Comparison of ENCODE assay signal across 33 mouse cellular contexts in the genomic region with DNA sequence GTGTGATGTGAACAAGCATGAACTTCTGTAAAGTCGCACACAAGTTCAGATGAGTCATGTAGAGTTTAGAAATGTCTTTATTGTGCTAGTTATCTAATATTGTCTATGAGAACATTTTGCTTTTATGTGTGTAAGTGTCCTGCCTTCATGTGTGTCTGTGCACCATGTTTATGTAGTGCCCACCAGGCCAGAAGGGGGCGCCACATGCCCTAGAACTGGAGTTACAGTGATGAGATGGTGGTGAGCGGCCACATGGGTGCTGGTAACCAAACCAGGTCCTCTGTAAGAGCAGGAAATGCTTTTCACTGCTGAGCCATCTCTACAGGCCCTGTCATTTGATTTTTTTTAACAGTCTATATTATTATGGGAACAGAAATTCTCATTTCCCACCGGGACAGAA. TPM values are rescaled to one million over a fixed set of nuclear protein-coding genes. Genes with fewer than 3 reads are reported as not detected.
DNase-seq lines count a peak whose midpoint lies in the region; ATAC-seq and TF ChIP-seq lines count a peak whose summit lies in the region.
"Had no signal": no experiment of that assay in that cellular context is flagged by ENCODE, and none has a peak within 500 bp of the region (broad histone marks: within the 10 kb centered on the region; RNA-seq: fewer than 3 reads in every experiment).

No protein-coding gene starts in this region.

- ATAC-seq in lung, embryonic 14.5 days (ENCODE audit: insufficient read depth) = no peak
- no peak for ATAC-seq in lung, postnatal 0 days
- no peak for ATAC-seq in midbrain, embryonic 14.5 days (ENCODE audit: low FRiP score, low TSS enrichment)

- peak; percentile 27 for TF ChIP-seq CTCF in lung, embryonic 14.5 days (IDR thresholded peaks at IDR 0.05; ENCODE audit: low read depth)
- no peak for TF ChIP-seq CTCF in lung, postnatal 0 days (IDR thresholded peaks at IDR 0.05)

- H3K9me3 ChIP-seq in lung, embryonic 14.5 days (ENCODE audit: low read depth, low read length) = no peaks in the 10 kb centered on the region
- H3K9me3 ChIP-seq in lung, postnatal 0 days (ENCODE audit: low read length) = no peaks in the 10 kb centered on the region
- no peaks in the 10 kb centered on the region for H3K9me3 ChIP-seq in midbrain, embryonic 14.5 days (ENCODE audit: control insufficient read depth, low read length)
- H3K9me3 ChIP-seq: embryonic facial prominence, embryonic 12.5 days; forebrain, embryonic 12.5 days; heart, embryonic 10.5 days; hindbrain, embryonic 15.5 days; kidney, embryonic 15.5 days; liver, embryonic 15.5 days; neural tube, embryonic 15.5 days had no signal

- H3K36me3 ChIP-seq in lung, embryonic 14.5 days (ENCODE audit: insufficient read depth) = no peaks in the 10 kb centered on the region
- H3K36me3 ChIP-seq in lung, postnatal 0 days (ENCODE audit: insufficient read depth, low read length) = no peaks in the 10 kb centered on the region
- H3K36me3 ChIP-seq in midbrain, embryonic 14.5 days (ENCODE audit: control insufficient read depth, insufficient read depth, low read length) = no peaks in the 10 kb centered on the region
- H3K36me3 ChIP-seq: embryonic facial prominence, embryonic 12.5 days; forebrain, embryonic 12.5 days; heart, embryonic 10.5 days; hindbrain, embryonic 15.5 days; kidney, embryonic 15.5 days; limb, embryonic 12.5 days; liver, embryonic 15.5 days; neural tube, embryonic 15.5 days had no signal

- TF ChIP-seq EP300 in lung, postnatal 0 days (IDR thresholded peaks at IDR 0.05) = no peak

- no peaks in the 10 kb centered on the region for H3K27me3 ChIP-seq in lung, embryonic 14.5 days (ENCODE audit: insufficient read depth, low read length)
- no peaks in the 10 kb centered on the region for H3K27me3 ChIP-seq in lung, postnatal 0 days (replicated peaks; ENCODE audit: insufficient read depth, low read length)
- H3K27me3 ChIP-seq in midbrain, embryonic 14.5 days (ENCODE audit: control insufficient read depth, insufficient read depth, low read length) = no peaks in the 10 kb centered on the region
- H3K27me3 ChIP-seq: embryonic facial prominence, embryonic 12.5 days; forebrain, embryonic 12.5 days; hindbrain, embryonic 15.5 days; kidney, embryonic 15.5 days; limb, embryonic 12.5 days; liver, embryonic 15.5 days; neural tube, embryonic 15.5 days had no signal

- WGBS in lung, embryonic 14.5 days = 76% methylated on average over 4 of the region's 4 CpGs
- WGBS in lung, postnatal 0 days = 76% methylated on average over 4 of the region's 4 CpGs
- 84% methylated on average over 4 of the region's 4 CpGs for WGBS in midbrain, embryonic 14.5 days

- H3K4me2 ChIP-seq in lung, embryonic 14.5 days = no peak overlapping the region
- H3K4me2 ChIP-seq in lung, postnatal 0 days (replicated peaks; ENCODE audit: low read depth, low read length) = no peak overlapping the region
- no peak overlapping the region for H3K4me2 ChIP-seq in midbrain, embryonic 14.5 days (ENCODE audit: low read length)
- H3K4me2 ChIP-seq: embryonic facial prominence, embryonic 12.5 days; forebrain, embryonic 12.5 days; hindbrain, embryonic 15.5 days; kidney, embryonic 15.5 days; limb, embryonic 12.5 days; liver, embryonic 15.5 days; midbrain, embryonic 11.5 days; neural tube, embryonic 15.5 days had no signal

- no peak overlapping the region for H3K4me3 ChIP-seq in lung, embryonic 14.5 days (ENCODE audit: low read depth, low read length)
- no peak overlapping the region for H3K4me3 ChIP-seq in lung, postnatal 0 days (ENCODE audit: low read depth, low read length)
- no peak overlapping the region for H3K4me3 ChIP-seq in midbrain, embryonic 14.5 days (replicated peaks; ENCODE audit: low read depth, low read length)
- H3K4me3 ChIP-seq: embryonic facial prominence, embryonic 12.5 days; erythroblast, embryonic 14.5 days; forebrain, embryonic 12.5 days; heart, embryonic 10.5 days; hindbrain, embryonic 15.5 days; kidney, embryonic 15.5 days; limb, embryonic 12.5 days; liver, embryonic 15.5 days; neural tube, embryonic 15.5 days had no signal

- H3K9ac ChIP-seq in lung, embryonic 14.5 days = no peak overlapping the region
- H3K9ac ChIP-seq in lung, postnatal 0 days (replicated peaks; ENCODE audit: low read depth) = no peak overlapping the region
- no peak overlapping the region for H3K9ac ChIP-seq in midbrain, embryonic 14.5 days (replicated peaks; ENCODE audit: low read length)
- H3K9ac ChIP-seq: embryonic facial prominence, embryonic 12.5 days; forebrain, embryonic 12.5 days; hindbrain, embryonic 15.5 days; kidney, embryonic 15.5 days; limb, embryonic 12.5 days; liver, embryonic 15.5 days; neural tube, embryonic 15.5 days had no signal

- H3K4me1 ChIP-seq in lung, embryonic 14.5 days (ENCODE audit: insufficient read depth) = no peaks in the 10 kb centered on the region
- H3K4me1 ChIP-seq in lung, postnatal 0 days (ENCODE audit: insufficient read depth, low read depth, low read length) = no peaks in the 10 kb centered on the region
- no peaks in the 10 kb centered on the region for H3K4me1 ChIP-seq in midbrain, embryonic 14.5 days (ENCODE audit: control insufficient read depth, insufficient read depth, low read length)
- H3K4me1 ChIP-seq: embryonic facial prominence, embryonic 12.5 days; forebrain, embryonic 12.5 days; heart, embryonic 10.5 days; hindbrain, embryonic 15.5 days; kidney, embryonic 15.5 days; limb, embryonic 12.5 days; liver, embryonic 15.5 days; neural tube, embryonic 15.5 days had no signal

- DNase-seq in lung, embryonic 14.5 days = no peak
- DNase-seq in lung, postnatal 0 days (ENCODE audit: low spot score) = no peak
- DNase-seq in ES-CJ7 (ENCODE audit: low read depth, low spot score) = peak; percentile 64
- peak; percentile 63 for DNase-seq in ZHBTc4 (ENCODE audit: low read depth, low spot score)
- DNase-seq in testis, postnatal 10 days (ENCODE audit: low spot score) = peak; percentile 57
- no peak for DNase-seq in midbrain, embryonic 14.5 days
- no peak for DNase-seq in adrenal gland, adult 2 months
- DNase-seq: adrenal gland, adult 8-10 months; cerebellum, adult 11-12 months; cerebellum, postnatal 10 days; heart, postnatal 4 days; kidney, adult 11 months; kidney, postnatal 36 days; layer of hippocampus, postnatal 36 days; lung, postnatal 10 days; right cerebral cortex, adult 18-20 months; right cerebral cortex, postnatal 4 days had no signal

- no peak overlapping the region for H3K27ac ChIP-seq in lung, embryonic 14.5 days (ENCODE audit: low read depth)
- no peak overlapping the region for H3K27ac ChIP-seq in lung, postnatal 0 days (ENCODE audit: low read length)
- no peak overlapping the region for H3K27ac ChIP-seq in midbrain, embryonic 14.5 days (replicated peaks; ENCODE audit: low read depth, low read length)
- H3K27ac ChIP-seq: embryonic facial prominence, embryonic 12.5 days; forebrain, embryonic 12.5 days; heart, embryonic 10.5 days; hindbrain, embryonic 15.5 days; kidney, embryonic 15.5 days; limb, embryonic 12.5 days; liver, embryonic 15.5 days; neural tube, embryonic 15.5 days had no signal

RNA-seq across cellular contexts. Expression of gene Lrriq4, which starts 8.7 kb away (rescaled TPM):
- not detected in 2 replicates for polyA plus RNA-seq in lung, embryonic 14.5 days (2014; fragmentation: Nextera tagmentation; extraction: Ambion mirVana)
- polyA plus RNA-seq in lung, postnatal 0 days (2015; fragmentation: Nextera tagmentation; extraction: Ambion mirVana) = not detected in 2 replicates
- not detected in 2 replicates for polyA plus RNA-seq in midbrain, embryonic 14.5 days (2014; fragmentation: Nextera tagmentation; extraction: Ambion mirVana)
- not detected for total RNA-seq in adrenal gland, adult 2 months (2021)
- not detected in 2 replicates for polyA plus RNA-seq in adrenal gland, adult 2 months (2012; rRNA removed)
- total RNA-seq: adrenal gland, adult 8-10 months; gastrocnemius, postnatal 4 days; heart, postnatal 4 days; layer of hippocampus, adult 8-10 months; layer of hippocampus, postnatal 36 days; left cerebral cortex, postnatal 10 days had no signal
- polyA plus RNA-seq: cortical plate, adult 2 months; embryonic facial prominence, embryonic 12.5 days; erythroblast, embryonic 14.5 days; forebrain, embryonic 12.5 days; heart, embryonic 10.5 days; heart, embryonic 16.5 days; hindbrain, embryonic 15.5 days; kidney, embryonic 15.5 days; limb, embryonic 12.5 days; liver, embryonic 15.5 days; midbrain, embryonic 11.5 days; neural tube, embryonic 15.5 days; stomach, embryonic 16.5 days had no signal

RNA-seq across cellular contexts. Expression of gene Lrrc34, which starts 12.0 kb away (rescaled TPM):
- polyA plus RNA-seq in lung, embryonic 14.5 days (2014; fragmentation: Nextera tagmentation; extraction: Ambion mirVana) = 1.7 and 1.9 TPM in 2 replicates
- 7.9 and 9.6 TPM in 2 replicates for polyA plus RNA-seq in lung, postnatal 0 days (2015; fragmentation: Nextera tagmentation; extraction: Ambion mirVana)
- 0.82 and 1.1 TPM in 2 replicates for polyA plus RNA-seq in midbrain, embryonic 14.5 days (2014; fragmentation: Nextera tagmentation; extraction: Ambion mirVana)
- not detected for total RNA-seq in adrenal gland, adult 2 months (2021)
- polyA plus RNA-seq in adrenal gland, adult 2 months (2012; rRNA removed) = not detected in 2 replicates
- total RNA-seq: adrenal gland, adult 8-10 months; gastrocnemius, postnatal 4 days; heart, postnatal 4 days; layer of hippocampus, postnatal 36 days had no signal
- polyA plus RNA-seq: erythroblast, embryonic 14.5 days had no signal

RNA-seq across cellular contexts. Expression of gene Mynn, which starts 33.8 kb away (rescaled TPM):
- polyA plus RNA-seq in lung, embryonic 14.5 days (2014; fragmentation: Nextera tagmentation; extraction: Ambion mirVana) = 30.7 and 35.9 TPM in 2 replicates
- polyA plus RNA-seq in lung, postnatal 0 days (2015; fragmentation: Nextera tagmentation; extraction: Ambion mirVana) = 17.0 and 19.9 TPM in 2 replicates
- polyA plus RNA-seq in midbrain, embryonic 14.5 days (2014; fragmentation: Nextera tagmentation; extraction: Ambion mirVana) = 32.8 and 41.8 TPM in 2 replicates
- total RNA-seq in adrenal gland, adult 2 months (2021) = 10 to 100 TPM; 21.7 to 22.9 TPM
- polyA plus RNA-seq in adrenal gland, adult 2 months (2012; rRNA removed) = 2.3 and 4.6 TPM in 2 replicates

RNA-seq across cellular contexts. Expression of gene Actrt3, which starts 35.9 kb away (rescaled TPM):
- polyA plus RNA-seq in lung, embryonic 14.5 days (2014; fragmentation: Nextera tagmentation; extraction: Ambion mirVana) = not detected in 2 replicates
- polyA plus RNA-seq in lung, postnatal 0 days (2015; fragmentation: Nextera tagmentation; extraction: Ambion mirVana) = not detected in 2 replicates
- polyA plus RNA-seq in midbrain, embryonic 14.5 days (2014; fragmentation: Nextera tagmentation; extraction: Ambion mirVana) = 0.15 and 0.38 TPM in 2 replicates
- not detected for total RNA-seq in adrenal gland, adult 2 months (2021)
- not detected in 2 replicates for polyA plus RNA-seq in adrenal gland, adult 2 months (2012; rRNA removed)
- total RNA-seq: gastrocnemius, postnatal 4 days; heart, postnatal 4 days had no signal
- polyA plus RNA-seq: embryonic facial prominence, embryonic 12.5 days; erythroblast, embryonic 14.5 days; forebrain, embryonic 12.5 days; heart, embryonic 10.5 days; heart, embryonic 16.5 days; kidney, embryonic 15.5 days; liver, embryonic 15.5 days had no signal

Comparison
In these comparisons a context has a peak if more than half of its experiments do, and no peak if none do; other contexts are left out.
1. DNase-seq: peak in ES-CJ7 (single experiment), ZHBTc4 (single experiment) and testis, postnatal 10 days (single experiment); none in lung, embryonic 14.5 days (single experiment), lung, postnatal 0 days (single experiment), midbrain, embryonic 14.5 days (single experiment) and adrenal gland, adult 2 months (single experiment).